ENCODE assay signal across 10 mouse cellular contexts in the genomic region with DNA sequence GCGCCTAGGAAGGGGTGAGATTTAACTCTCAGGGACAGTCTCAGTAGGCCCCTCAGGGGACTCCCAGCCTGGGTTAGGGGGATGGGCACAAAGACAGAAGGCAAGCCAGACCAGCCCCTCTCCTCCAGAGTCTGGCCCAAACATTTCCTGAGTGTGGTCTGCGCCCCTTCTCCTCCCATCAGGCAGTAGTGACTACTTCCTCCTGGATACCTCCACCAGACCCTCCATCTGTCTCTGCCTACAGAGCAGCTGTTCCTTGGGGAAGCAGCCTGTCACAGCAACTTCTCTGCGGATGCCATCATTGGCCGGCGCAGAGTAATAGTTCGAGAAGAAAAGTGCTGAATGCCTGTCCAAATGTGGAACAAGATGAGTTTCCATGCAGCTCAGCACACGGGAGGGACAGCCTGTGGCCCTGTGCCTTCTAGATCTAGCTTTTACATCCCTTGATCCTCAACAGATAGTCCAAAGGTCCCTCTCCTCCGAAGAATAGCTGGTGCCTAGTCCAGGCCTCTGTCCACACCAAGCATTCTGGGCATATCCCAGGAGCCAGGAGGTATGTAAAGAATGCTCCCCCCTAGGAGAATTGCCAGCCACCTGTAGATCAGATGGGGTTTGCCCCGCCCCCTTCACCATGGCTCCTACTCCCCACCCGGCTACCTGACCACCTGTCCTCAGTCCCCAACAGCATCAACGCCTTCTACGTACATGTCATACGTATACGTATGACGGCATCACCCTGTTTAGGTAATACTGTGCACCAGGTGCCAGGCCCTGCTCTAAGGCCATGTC. TPM values are rescaled to one million over a fixed set of nuclear protein-coding genes. Genes with fewer than 3 reads are reported as not detected.
DNase-seq lines count a peak whose midpoint lies in the region; ATAC-seq and TF ChIP-seq lines count a peak whose summit lies in the region.
"Had no signal": no experiment of that assay in that cellular context is flagged by ENCODE, and none has a peak within 500 bp of the region (broad histone marks: within the 10 kb centered on the region; RNA-seq: fewer than 3 reads in every experiment).

No protein-coding gene starts in this region.

- no peaks in the 10 kb centered on the region for H3K36me3 ChIP-seq in kidney, adult 2 months (ENCODE audit: control insufficient read depth, insufficient read depth, low read length)
- H3K36me3 ChIP-seq in hindbrain, embryonic 13.5 days = peaks cover 14% of the 10 kb centered on the region
- H3K36me3 ChIP-seq: midbrain, embryonic 12.5 days had no signal

- H3K9me3 ChIP-seq in hindbrain, embryonic 13.5 days = no peaks in the 10 kb centered on the region
- H3K9me3 ChIP-seq: midbrain, embryonic 12.5 days had no signal

- DNase-seq in kidney, adult 2 months = no peak
- no peak for DNase-seq in kidney, adult 11 months
- DNase-seq in frontal cortex, postnatal 14 days (ENCODE audit: low spot score in 2 of 2) = peak; percentile 47 to 53
- DNase-seq in left cerebral cortex, postnatal 10 days (ENCODE audit: extremely low spot score in 1 of 2, low spot score in 2 of 2) = peak; percentile 52 to 62
- DNase-seq in cerebellum, postnatal 36 days = no peak
- no peak for DNase-seq in neural tube, embryonic 10.5 days (ENCODE audit: extremely low spot score, low spot score)

- no peak overlapping the region for H3K4me3 ChIP-seq in kidney, adult 2 months (ENCODE audit: insufficient read depth, low read depth, low read length)
- no peak overlapping the region for H3K4me3 ChIP-seq in hindbrain, embryonic 13.5 days
- H3K4me3 ChIP-seq: midbrain, embryonic 12.5 days had no signal

- ATAC-seq in common myeloid progenitor, adult 5-6 weeks (replicated peaks; ENCODE audit: low read depth, poor library complexity, severe bottlenecking) = peak; percentile 22
- ATAC-seq in hindbrain, embryonic 13.5 days (ENCODE audit: low FRiP score) = no peak

- H3K4me2 ChIP-seq in hindbrain, embryonic 13.5 days = no peak overlapping the region
- H3K4me2 ChIP-seq: midbrain, embryonic 12.5 days had no signal

- H3K27ac ChIP-seq in kidney, adult 2 months (ENCODE audit: insufficient read depth, low read depth, low read length) = peak overlapping the region; percentile 21; the same call in 1 of the 2 replicates
- H3K27ac ChIP-seq in hindbrain, embryonic 13.5 days = no peak overlapping the region
- H3K27ac ChIP-seq: midbrain, embryonic 12.5 days had no signal

- H3K4me1 ChIP-seq in kidney, adult 2 months (ENCODE audit: control insufficient read depth, insufficient read depth, low read length) = peaks cover 28% of the 10 kb centered on the region
- H3K4me1 ChIP-seq in hindbrain, embryonic 13.5 days (replicated peaks) = peaks cover 4% of the 10 kb centered on the region; the same call in 1 of the 2 replicates

- no peak for TF ChIP-seq POLR2A in kidney, adult 2 months (IDR thresholded peaks at IDR 0.05; ENCODE audit: low read depth, low read length)

- 85% methylated on average over 15 of the region's 15 CpGs for WGBS in kidney, adult 2 months
- WGBS in hindbrain, embryonic 13.5 days = 93% methylated on average over 15 of the region's 15 CpGs

- TF ChIP-seq CTCF in kidney, adult 2 months (conservative IDR thresholded peaks at IDR 0.05; ENCODE audit: insufficient read depth, insufficient read length, low read depth, low read length) = no peak

- H3K9ac ChIP-seq in hindbrain, embryonic 13.5 days = no peak overlapping the region
- H3K9ac ChIP-seq: midbrain, embryonic 12.5 days had no signal

- intact Hi-C loops in left cerebral cortex, postnatal 10 days (cut with DNase I) = no loop called here

- no peaks in the 10 kb centered on the region for H3K27me3 ChIP-seq in kidney, adult 2 months (replicated peaks; ENCODE audit: control insufficient read depth, insufficient read depth, low read length)
- no peaks in the 10 kb centered on the region for H3K27me3 ChIP-seq in hindbrain, embryonic 13.5 days
- H3K27me3 ChIP-seq: midbrain, embryonic 12.5 days had no signal

RNA-seq across cellular contexts. Expression of a gene that starts 44.8 kb away (rescaled TPM):
- polyA plus RNA-seq in kidney, adult 2 months (2012; rRNA removed) = 24.7 and 26.3 TPM in 2 replicates
- total RNA-seq in common myeloid progenitor, adult 5-6 weeks (2017) = 1.9 TPM in 2 replicates
- 10 to 100 TPM; 24.2 to 24.3 TPM for total RNA-seq in left cerebral cortex, postnatal 10 days (2021)
- 11.5 and 11.7 TPM in 2 replicates for polyA plus RNA-seq in hindbrain, embryonic 13.5 days (2015; fragmentation: Nextera tagmentation; extraction: Ambion mirVana)
- total RNA-seq: MEL had no signal

RNA-seq across cellular contexts. Expression of a gene that starts 59.7 kb away (rescaled TPM):
- 38.3 and 46.8 TPM in 2 replicates for polyA plus RNA-seq in kidney, adult 2 months (2012; rRNA removed)
- 87.6 and 121 TPM in 2 replicates for total RNA-seq in common myeloid progenitor, adult 5-6 weeks (2017)
- total RNA-seq in left cerebral cortex, postnatal 10 days (2021) = 100 to 1,000 TPM; 146 to 151 TPM
- polyA plus RNA-seq in hindbrain, embryonic 13.5 days (2015; fragmentation: Nextera tagmentation; extraction: Ambion mirVana) = 67.5 and 68.8 TPM in 2 replicates

Comparison
In these comparisons a context has a peak if more than half of its experiments do, and no peak if none do; other contexts are left out.
1. DNase-seq: peak in frontal cortex, postnatal 14 days (2 of 2) and left cerebral cortex, postnatal 10 days (2 of 2); none in kidney, adult 2 months (single experiment), kidney, adult 11 months (single experiment), cerebellum, postnatal 36 days (0 of 2) and neural tube, embryonic 10.5 days (single experiment).